Mouse (Mus musculus) kidney, adult 8-10 months (tissue): ENCODE data around the gene Ptprm.

Source experiments
- DNase-seq, 2 experiments: peaks; one replicate each; pipeline ENCODE4 v3.0.0; 2022

Gene Ptprm

DNA sequence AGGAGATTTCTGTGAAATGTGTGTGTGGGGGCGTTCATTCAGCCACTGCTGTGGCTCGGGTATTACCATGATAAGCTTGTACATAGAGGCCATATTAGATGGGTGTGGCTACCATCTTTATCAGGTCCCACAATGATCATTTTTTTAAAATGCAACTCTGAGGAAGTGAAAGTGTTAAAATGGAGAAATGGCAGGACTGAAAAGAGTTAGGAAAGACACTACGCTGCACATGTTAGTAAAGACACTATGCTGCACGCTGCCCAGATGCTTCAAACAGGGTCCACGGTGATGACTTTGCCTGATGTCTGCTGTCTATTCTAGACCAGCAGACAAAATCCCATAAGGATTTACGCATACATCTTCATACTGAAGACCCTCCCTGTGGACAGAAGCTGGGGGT, 298.6 kb downstream of the Ptprm start:
- DNase-seq = no peak

DNA sequence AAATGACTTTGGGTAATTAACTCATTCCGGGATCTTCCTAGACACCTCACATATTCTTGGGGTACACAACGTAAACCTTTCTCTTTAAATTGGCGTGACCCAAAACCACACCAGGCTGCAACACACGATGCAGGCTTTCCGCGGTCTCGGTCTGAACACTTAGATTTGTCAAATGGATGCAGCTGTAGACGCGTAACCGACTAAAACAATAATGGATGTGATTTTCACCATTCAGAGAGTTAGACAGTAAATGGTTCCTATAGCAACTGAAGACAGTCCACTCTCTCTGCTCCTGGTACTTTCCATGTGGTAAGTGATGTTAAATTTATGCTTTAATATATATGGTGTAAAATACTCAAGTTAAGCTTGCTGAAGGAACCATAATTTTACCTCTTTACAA, 300.1 kb downstream of the Ptprm start:
- no peak for DNase-seq

DNA sequence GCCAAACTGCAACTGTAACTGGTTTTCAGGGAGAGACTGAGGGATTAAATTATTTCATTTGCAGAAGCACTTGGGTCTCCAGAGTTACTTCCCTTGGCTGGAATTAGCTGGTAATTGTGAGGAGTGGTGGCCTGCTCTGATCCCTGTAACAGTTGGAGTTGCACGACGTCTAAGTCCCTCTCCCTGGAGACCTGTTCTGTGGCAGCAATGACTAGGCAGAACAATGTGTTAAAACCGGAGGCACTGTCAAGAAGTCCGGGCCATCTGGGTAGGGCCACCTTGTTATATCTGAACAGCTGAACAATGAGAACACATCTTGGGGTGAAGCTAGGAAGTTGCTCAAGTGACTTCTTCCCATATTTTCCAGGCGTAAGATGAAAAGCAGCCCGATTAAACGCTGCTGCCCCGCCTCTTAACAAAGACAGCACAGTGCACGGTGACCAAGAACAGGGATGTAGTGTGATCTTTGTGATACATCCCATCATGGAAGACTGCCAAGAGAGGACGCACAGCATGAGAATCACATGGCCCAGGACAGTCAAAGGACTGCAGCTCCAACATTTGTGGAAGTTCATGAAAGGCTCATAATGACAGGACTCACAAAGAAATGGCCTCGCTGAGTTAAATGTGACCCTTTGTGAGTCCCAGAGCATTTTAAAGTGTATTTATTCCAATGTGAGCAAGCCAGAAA, 301.5 kb downstream of the Ptprm start:
- no peak for DNase-seq

DNA sequence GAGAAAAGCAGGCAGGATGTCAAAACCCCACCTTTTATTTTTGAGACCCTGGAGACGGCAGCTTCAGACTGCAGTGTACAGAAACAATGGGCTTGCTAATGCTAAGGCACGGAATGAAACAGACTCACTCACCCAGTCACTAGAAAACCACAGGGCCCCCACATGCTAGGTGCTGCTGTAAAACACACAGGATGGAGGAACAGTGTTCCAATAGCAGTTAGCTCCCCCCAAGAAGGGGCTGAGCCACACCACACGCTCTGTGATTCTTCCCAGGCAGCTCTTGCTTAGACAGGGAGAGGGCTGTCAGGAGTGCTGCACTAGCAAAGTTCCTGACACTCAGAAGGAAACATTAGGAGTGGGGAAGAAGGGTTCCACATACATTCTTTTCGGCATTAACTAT, 306.6 kb downstream of the Ptprm start:
- no peak for DNase-seq

DNA sequence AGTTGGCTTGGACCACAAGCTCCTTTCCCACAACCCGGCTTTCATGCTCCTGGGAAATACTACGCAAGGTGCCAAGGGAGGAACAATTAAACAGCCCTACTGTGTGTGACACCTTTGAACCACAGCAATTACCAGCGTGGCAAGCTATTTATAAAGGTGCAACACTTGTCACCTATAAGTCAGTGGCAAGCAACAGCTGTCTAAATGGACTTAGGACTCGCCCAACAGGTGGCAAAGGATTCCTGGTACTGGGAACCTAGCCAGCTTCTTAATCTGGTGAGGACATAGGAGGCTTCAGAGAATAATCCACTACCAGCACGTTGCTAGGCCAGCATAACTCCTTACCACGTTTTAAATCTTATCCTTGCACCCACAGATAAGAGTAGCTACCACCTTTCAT, 315.7 kb downstream of the Ptprm start:
- DNase-seq = no peak

DNA sequence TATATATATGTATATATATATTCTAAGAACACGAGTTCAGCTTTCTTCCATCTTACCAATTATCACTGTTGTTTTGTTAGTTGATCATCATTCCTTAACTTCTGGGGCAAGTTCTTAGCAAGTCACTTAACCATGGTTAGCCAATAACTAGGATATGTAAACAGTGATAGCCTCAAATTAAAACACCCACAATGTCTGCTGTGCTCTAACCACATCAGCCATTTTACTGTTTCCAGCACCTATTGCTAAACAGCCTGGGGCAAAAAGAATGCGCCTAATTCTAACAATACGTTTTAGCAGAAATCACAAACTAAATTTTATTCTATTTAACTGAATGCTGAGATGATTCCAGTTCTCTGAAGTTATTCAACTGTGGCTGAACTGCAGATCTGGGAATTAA, 320.7 kb downstream of the Ptprm start:
- DNase-seq = no peak

DNA sequence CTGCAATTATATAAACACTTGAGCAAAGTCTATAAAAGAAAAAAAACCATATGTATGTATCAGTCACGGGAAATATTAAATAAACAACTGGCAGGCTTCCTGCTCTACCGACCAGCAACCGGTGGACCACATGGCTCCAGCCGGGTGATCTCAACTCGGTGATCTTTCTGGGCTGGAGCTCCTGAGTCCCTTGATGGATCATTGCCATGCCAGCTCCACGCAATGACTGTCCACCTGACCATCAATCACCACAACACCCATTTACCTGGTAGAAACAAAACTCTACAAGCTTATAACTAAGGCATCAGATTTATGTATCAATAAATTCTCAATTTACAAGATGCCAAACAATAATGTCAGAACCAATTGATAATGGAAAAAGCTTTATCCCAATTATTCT, 322.2 kb downstream of the Ptprm start:
- DNase-seq = no peak

DNA sequence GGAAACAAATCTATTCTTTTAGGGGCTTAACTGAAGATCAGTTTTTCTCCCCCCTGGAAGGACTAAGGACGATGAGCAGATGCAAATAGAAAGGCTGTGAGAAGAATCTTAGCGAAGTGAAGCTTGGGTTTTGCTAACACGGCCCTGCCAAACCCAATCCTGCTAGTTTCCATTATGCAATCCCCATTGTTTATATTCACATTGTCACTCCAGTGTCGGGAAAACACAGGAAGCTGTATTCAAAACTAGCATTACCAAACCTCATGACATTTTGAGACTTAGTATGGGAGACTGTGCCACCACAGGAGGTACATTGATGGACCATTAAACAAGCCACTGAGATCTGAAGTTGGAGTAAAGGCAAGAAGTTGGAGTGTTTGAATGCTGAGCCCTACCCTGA, 322.9 kb downstream of the Ptprm start:
- DNase-seq = no peak

DNA sequence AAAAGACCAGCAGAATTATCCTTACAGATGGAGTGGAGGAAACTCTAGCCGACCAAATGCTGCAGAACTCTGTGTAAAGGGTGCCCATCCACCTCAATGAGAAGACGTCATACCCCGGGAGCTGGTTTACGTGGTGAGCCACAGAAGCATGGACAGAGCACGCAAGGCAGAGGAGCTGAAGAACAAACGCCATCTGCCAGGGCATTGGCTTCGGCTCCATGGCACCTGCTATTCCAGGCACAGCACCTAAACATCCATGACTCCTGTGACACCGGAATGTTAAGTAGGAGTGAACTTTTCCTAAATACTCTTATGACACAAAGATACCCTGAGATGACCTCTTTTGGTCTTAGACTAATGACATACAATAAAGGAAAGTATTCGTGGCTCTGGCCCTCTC, 327.0 kb downstream of the Ptprm start:
- DNase-seq = no peak

DNA sequence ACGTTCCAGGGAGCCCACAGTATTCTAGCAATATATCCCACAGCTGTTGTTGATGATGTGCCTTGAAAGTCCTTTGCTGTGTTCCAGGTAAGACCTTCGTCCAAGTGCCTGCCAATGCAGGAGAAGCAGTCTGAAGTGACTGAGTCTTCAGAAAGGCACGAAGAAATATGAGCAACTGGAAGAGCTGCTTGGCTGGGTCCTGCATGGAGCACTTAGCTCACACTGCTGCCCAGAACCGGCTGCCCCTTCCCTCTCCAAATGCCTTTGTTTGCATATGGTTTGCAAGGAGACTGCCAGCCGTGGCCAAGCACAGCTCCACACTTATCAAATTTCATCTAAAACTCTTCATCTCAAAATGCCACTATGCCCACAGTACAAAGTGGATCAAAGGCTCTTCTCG, 337.8 kb downstream of the Ptprm start:
- DNase-seq = no peak

DNA sequence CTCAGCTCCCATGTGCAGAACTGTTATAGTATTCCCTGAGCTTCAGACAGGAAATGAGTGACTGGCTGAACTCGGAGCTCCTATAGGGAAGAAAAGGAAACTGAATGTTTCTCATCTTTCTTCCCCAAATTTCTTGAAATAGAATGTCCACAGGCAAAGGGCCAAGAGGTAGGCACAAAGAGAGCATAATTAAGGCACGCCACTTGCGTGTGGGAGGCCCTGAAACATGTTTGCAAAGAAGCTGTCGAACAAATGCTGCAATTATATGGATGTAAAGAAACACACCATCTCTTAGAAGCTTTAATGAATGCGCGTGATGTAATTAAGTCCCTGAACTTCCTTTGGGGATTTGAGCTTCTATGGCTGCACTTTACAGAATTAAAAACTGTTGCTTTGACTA, 341.0 kb downstream of the Ptprm start:
- no peak for DNase-seq

DNA sequence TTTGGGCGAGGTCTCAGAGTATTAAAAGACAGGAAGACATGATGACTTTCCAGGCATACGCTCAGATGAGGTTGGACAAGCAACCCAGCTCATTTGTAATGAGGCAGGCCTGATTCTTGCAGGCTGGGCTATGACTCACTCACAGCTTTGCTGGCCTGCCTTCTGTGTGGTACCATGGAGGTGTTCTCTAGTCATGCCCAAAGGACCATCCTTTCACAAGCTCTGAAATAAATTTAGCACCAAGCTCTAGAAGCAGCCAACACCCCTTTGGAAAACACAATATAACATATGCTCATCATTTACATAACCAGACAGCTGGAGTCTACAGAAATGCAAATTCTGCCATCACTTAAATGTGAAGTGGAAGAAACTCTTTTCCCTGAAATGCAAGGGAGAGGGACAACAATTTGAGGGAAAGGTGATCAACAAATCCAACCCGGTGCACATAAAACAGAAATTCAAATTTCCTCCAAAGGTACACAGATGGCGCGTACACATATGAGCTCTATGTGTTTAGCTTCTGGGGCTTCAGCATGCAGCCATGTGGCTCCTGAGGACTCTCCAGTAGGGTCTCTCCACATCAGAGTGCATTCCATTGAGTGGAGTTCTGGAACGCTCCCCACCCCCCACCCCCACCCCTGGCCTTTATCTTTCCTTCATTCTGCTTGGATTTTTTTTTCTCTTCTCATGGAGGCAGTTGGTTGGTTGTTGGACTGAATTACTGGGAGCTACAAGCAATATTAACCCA, 342.2 kb downstream of the Ptprm start:
- DNase-seq = no peak

DNA sequence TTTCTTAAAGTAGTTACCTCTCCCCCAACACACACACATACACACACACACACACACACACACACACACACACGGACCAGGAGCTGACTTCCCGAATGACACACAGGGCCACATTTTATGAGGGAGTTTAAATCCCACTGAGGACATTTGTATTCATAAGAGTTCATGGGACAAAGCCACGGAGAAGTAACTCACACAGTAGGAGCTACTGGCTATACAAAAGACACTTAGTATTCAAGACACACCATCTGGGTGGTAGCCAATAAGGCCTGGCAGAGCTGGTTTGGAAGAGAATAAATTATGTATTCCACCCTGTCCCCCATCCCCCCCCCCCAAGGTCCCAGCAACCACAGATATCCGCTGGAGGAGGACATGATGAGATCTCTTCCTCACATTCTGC, 344.1 kb downstream of the Ptprm start:
- no peak for DNase-seq

DNA sequence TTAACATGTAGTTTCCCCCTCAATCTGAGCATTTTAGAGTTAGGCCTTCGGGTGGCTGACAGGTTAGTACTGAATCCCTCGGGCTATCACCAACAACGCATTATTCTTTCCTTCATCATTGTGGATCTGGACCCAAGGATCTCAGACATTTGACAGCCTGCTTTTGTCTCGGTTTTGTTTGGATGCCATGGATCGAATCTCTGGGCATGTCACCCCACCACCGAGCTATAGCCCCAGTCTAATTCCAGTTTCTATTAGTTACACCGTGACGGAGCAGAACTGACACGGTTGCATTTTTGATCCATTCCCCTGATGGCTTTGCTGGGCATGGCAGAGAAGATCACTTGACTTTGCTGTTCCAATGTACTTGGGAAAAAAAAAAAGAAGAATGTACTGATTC, 346.1 kb downstream of the Ptprm start:
- no peak for DNase-seq

DNA sequence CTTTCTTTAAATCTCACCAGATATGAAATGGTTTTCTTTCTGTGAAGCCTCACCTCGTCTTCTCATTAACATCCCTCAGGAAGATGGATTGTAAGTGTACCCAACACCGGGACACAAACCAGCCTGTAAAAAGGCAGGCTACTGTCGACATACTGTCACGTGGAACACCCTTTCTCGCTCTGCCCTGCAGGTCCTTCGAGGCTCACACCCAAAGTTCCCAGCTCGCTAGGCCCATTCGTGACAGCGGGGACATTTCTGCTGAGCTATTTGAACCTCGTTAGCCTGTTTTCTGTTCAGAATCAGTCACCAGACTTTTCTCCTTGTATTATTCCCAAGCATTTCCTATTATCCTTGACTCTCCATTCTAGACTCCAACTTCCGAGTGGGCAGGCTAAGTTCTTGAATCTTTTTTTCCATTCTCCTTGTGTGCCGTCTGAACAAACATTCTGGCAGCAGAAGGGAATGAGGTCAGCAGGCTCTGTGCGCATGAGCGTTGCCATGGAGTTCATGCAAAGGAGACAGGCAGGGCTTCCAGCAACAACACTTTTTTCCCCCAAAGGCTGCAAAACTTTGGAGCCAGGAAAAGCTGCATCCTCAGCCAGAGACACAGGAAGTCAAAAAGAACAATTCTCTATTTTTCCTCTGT, 347.4 kb downstream of the Ptprm start:
- DNase-seq = peak; percentile 80 to 81

DNA sequence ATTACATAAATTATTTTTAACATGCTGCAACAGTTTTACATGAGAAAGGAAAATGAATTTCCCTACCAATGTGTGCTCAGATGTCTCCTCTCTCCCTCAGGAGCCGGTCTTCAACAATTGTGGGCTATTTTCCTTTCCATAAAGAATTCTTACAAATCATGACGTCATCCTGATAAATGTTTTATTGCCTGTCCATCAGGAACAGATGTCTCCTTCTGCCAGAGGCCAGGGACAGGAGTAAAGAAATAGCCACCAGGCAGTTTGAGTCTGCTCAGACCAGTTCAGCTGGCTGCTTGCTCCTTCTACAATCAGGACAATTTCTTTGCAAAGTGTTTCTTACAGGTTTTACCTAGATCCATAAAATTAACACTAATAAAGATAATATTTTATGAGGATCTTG, 357.4 kb downstream of the Ptprm start:
- no peak for DNase-seq

DNA sequence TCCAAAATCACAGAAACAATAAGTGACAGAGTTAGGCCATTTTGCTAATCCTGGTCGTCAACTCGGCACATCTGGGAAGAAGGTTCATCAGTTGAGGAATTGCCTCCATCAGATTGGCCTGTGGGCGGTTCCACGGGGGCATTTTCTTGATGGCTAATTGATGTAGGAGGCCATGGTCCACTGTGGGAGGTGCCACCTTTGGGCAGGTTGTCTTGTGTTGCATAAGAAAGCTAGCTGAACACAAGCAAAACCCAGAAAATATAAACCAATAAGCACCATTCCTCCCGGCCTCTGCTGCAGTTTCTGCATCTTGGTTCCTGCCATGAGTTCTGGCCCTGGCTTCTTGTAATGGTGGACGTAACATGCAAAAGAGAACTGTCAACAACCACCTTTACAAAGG, 358.2 kb downstream of the Ptprm start:
- DNase-seq = no peak

DNA sequence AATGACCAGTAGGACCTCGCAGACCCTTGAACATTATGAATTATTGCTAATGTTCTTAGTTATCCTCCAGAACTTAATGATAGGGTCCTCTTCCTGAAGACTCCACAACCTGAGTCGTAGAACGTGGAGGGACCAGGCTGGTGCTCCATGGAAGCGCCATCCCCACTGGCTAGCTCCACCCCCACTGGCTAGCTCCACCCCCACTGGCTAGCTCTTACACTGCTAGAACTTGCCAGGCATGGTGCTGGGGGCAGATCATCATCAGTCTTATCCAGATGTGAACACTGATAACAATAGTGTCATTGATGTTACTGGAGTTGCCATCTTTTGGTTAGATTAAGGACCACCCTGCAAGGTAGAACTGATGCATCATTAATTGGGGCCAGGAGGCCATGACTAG, 362.4 kb downstream of the Ptprm start:
- no peak for DNase-seq

DNA sequence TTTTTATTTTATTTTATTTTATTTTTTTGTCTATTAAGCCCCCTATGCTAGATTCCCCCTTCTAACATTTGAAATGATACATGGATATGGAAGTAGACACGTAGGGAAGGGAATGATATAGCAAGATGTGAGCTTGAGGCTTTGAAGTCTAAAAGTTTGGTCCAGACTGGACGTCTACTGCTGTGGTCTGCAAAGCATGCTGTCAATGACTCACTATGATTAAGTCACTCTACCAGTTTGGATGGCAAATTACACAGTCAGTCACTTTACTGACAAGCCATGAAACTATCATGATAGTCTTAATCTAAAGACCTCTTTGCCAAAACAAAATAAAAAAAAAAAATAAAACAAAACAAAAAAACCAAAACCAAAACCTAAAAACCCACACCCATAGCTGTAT, 363.5 kb downstream of the Ptprm start:
- no peak for DNase-seq

DNA sequence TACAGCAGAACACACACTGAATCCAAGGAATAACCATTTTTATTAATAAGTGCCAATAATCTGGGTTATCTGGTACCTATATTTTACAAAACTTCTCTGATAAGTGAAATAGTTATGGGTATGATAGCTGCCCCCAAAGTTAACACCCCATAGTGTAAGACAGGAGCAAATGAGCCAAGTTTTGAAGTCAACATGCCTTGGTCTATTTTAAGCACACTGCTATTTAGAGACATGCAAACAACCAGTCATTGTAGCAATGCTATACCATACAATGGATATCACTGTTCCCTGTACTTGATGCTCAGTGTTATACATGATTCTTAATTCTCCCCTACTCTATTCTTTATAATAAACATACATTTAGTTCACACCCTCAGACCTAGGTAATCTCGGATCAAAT, 366.2 kb downstream of the Ptprm start:
- no peak for DNase-seq

DNA sequence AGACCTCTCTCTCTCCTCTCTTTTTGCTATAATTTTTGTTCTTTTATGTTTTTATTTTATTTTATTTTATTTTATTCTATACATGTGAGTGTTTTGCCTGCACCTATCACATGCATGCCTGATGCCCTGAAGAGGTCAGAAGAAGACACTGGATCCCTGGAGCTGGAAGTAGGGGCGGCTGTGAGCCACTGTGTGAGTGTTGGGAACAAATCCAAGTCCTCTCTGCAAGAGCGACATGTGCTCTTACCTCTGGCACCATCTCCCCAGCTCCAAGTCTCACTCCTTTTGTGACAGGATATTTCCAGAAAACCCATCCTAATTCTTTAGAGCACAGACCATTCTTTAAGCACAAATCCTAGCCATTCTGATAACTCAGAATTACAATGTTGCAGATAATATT, 372.6 kb downstream of the Ptprm start:
- no peak for DNase-seq

DNA sequence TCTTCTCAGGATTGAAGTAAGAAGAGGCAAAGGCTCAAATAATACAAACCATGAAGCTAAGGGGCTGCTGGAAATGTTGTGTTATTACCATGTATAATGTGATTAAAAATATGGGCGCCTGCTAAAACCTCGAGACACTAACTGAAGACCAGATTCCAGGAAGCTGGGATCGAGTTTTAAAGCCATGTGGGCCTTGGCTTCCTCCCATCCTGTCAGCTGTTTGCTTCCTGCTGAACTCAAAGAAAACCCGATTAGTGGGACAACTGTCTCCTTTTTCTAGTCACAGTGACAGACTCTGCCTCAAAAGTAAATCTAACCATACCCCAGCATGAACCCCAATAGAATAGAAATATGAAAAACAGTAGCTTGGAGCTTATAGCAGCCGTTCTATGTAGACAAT, 374.3 kb downstream of the Ptprm start:
- no peak for DNase-seq

DNA sequence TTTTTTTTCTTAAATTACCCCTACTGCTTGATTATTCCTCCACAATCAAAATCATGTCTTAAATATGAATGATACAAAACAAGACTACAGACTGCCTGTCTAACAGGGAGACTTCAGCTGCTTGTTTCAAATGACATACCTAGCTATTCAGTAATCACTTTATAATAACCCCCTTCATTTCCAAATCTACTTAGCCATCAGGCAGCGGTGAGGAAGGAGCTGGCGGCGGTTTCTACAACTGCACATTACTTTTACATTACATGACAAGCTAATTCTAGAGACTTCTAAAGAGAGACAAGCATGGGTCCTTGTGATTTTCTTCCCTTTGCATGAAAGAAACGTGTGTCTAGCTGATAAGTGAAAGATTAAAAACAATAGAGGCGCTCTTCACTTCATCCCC, 377.8 kb downstream of the Ptprm start:
- no peak for DNase-seq

DNA sequence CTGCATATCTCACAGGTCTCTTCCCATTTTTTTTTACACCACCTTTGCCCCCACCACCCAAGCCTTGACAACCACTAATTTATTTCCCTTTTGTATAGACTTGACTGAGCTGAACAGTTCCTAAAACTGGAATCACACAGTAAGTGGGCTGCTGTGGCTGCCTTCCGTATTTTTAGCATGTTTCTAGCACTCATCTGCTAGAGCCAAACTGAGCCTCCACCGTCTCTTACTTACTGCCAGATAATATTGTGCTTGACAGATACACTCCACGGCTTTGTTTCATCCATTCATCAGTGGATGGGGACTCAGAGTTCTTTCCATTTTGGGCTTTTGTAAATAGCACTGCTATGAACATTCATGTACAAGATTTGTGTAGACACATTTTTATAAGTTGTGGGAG, 381.3 kb downstream of the Ptprm start:
- no peak for DNase-seq

DNA sequence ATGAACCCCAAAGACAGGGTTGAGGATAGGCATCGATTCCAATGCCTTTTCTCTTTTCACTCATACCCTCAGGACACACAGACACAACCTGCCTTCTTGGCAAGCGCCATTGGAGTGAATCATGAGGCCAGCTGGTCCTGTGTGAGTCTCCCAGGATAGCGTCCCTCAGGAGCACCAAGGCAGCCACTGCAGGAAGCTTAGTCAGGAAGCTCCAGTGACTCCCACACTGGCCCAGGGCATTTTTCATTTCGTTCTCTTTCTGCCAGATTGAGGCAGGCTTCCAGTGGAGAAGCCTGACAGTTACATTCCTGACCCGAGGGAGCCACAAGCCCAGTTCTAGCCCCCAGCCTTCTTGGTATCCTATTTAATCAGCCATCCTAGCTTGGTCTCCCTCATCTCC, 393.3 kb downstream of the Ptprm start:
- DNase-seq = no peak
